Mouse (Mus musculus) MEL (cell line): Measurements from ENCODE around the gene Peli2.

Experiments used
- CHD2 ChIP-seq: IDR thresholded peaks from 2 replicates; pipeline ENCODE4 v1.6.1; 2011; ENCODE audit warnings: low read length, improper control_type of control experiment
- CTCF ChIP-seq, 3 experiments: IDR thresholded peaks in 2 of 3; conservative IDR thresholded peaks in 1 of 3; 2 replicates each; pipeline ENCODE4 v1.5.1; 2011 to 2012; ENCODE audit warnings: low read length in 3 of 3, low read depth in 2 of 3, mild to moderate bottlenecking in 2 of 3, improper control_type of control experiment in 1 of 3, inconsistent platforms in 1 of 3, mixed read lengths in 1 of 3, moderate library complexity in 1 of 3; ENCODE audit not compliant: control insufficient read depth in 1 of 3, insufficient read depth in 1 of 3, poor library complexity in 1 of 3, severe bottlenecking in 1 of 3
- EP300 ChIP-seq, 2 experiments: IDR thresholded peaks; 2 replicates each; pipeline ENCODE4 v1.6.1; 2011; ENCODE audit warnings: improper control_type of control experiment in 2 of 2, low read length in 2 of 2, low read depth in 1 of 2, mild to moderate bottlenecking in 1 of 2
- MAZ ChIP-seq: IDR thresholded peaks from 2 replicates; pipeline ENCODE4 v1.6.1; 2012; ENCODE audit warnings: low read depth, mild to moderate bottlenecking, inconsistent platforms, low read length, improper control_type of control experiment
- SIN3A ChIP-seq: IDR thresholded peaks from 2 replicates; pipeline ENCODE4 v1.6.1; 2012; ENCODE audit warnings: low read length, improper control_type of control experiment, inconsistent platforms

DNA sequence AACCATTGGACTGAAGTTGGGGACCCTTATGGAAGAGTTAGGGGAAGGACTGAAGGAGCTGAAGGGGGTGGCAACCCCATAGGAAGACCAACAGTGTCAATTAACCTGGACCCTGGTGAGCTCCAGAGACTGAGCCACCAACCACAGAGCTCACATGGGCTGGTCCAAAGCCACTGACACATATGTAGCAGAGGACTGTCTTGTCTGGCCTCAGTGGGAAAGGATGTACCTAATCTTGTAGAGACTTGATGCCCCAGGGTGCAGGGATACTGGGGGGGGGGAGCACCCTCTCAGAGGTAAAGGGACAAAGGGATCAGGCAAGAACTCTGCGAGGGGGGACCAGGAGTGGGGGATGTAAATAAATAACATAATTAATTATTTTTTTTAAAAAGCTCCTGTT, 176.2 kb downstream of the Peli2 start:
- TF ChIP-seq CTCF (IDR thresholded peaks at IDR 0.05 in 2 of 3, conservative IDR thresholded peaks at IDR 0.05 in 1 of 3; ENCODE audit: control insufficient read depth in 1 of 3, insufficient read depth in 1 of 3, low read depth in 2 of 3, low read length in 3 of 3, poor library complexity in 1 of 3, severe bottlenecking in 1 of 3) (no peak), SIN3A (no peak), CHD2 (no peak), MAZ (no peak), EP300 (IDR thresholded peaks at IDR 0.05; ENCODE audit: low read depth in 1 of 2, low read length in 2 of 2) (no peak)
